Mouse (Mus musculus) lung, adult 2 months (tissue): ENCODE results near the gene Sgsm2.

ENCODE experiments used
- CTCF ChIP-seq: fragments of 200-500 bp; IDR thresholded peaks from 2 replicates; pipeline ENCODE4 v1.5.1; 2011; ENCODE audit warnings: mild to moderate bottlenecking, low read length, control low read depth; ENCODE audit not compliant: insufficient read depth
- POLR2A ChIP-seq: fragments of 200-500 bp; IDR thresholded peaks from 2 replicates; pipeline ENCODE4 v1.6.1; 2011; ENCODE audit warnings: low read depth, mild to moderate bottlenecking, control low read depth, low read length, borderline replicate concordance; ENCODE audit errors: extremely low read depth

- TF ChIP-seq CTCF (no peak), POLR2A (no peak)
Measured at GRCm38 (mm10) chr11:74866640-74867039, 30.2 kb downstream of the Sgsm2 start.
